Mouse (Mus musculus): Measurements from ENCODE around the gene Mkln1. TPM values are rescaled to one million over a fixed set of nuclear protein-coding genes. Genes with fewer than 3 reads are reported as not detected.

The Mkln1 gene
- polyA plus RNA-seq, 1 experiment from 2014 or later, result 127 TPM

GRCm38 (mm10) chr6:31368559-31368958 is 30.0 kb upstream of the Mkln1 start:
- DNase-seq (ENCODE audit: low spot score) (no peak), ATAC-seq (no peak)
- H3K4me3 ChIP-seq (ENCODE audit: low read depth, low read length), result no peak overlapping the region
- H3K27ac ChIP-seq (ENCODE audit: low read length), result no peak overlapping the region
- TF ChIP-seq EP300 (IDR thresholded peaks at IDR 0.05) (no peak), CTCF (IDR thresholded peaks at IDR 0.05) (no peak)
- no peaks in the 10 kb centered on the region for H3K4me1 ChIP-seq (ENCODE audit: insufficient read depth, low read depth, low read length)
- H3K36me3 ChIP-seq (ENCODE audit: insufficient read depth, low read length), result no peaks in the 10 kb centered on the region
- H3K9ac ChIP-seq (replicated peaks; ENCODE audit: low read depth), result no peak overlapping the region
- no peaks in the 10 kb centered on the region for H3K27me3 ChIP-seq (replicated peaks; ENCODE audit: insufficient read depth, low read length)
- 53% methylated on average over 1 of the region's 1 CpGs for WGBS
- no peaks in the 10 kb centered on the region for H3K9me3 ChIP-seq (ENCODE audit: low read length)
- no peak overlapping the region for H3K4me2 ChIP-seq (replicated peaks; ENCODE audit: low read depth, low read length)

- H3K27me3 ChIP-seq (replicated peaks; ENCODE audit: insufficient read depth, low read length), result no peaks in the 10 kb centered on the region
- DNase-seq (ENCODE audit: low spot score), result peak; percentile 40
- ATAC-seq, result no peak
- H3K9ac ChIP-seq (replicated peaks; ENCODE audit: low read depth), result no peak overlapping the region
- no peaks in the 10 kb centered on the region for H3K36me3 ChIP-seq (ENCODE audit: insufficient read depth, low read length)
- H3K4me1 ChIP-seq (ENCODE audit: insufficient read depth, low read depth, low read length), result no peaks in the 10 kb centered on the region
- TF ChIP-seq CTCF (IDR thresholded peaks at IDR 0.05) (peak; percentile 54), EP300 (IDR thresholded peaks at IDR 0.05) (no peak)
- WGBS, result 71% methylated on average over 3 of the region's 3 CpGs
- peak overlapping the region; percentile 82 for H3K27ac ChIP-seq (ENCODE audit: low read length)
- no peak overlapping the region for H3K4me3 ChIP-seq (ENCODE audit: low read depth, low read length)
- H3K9me3 ChIP-seq (ENCODE audit: low read length), result no peaks in the 10 kb centered on the region
- H3K4me2 ChIP-seq (replicated peaks; ENCODE audit: low read depth, low read length), result no peak overlapping the region
These were observed 28.7 kb upstream of the Mkln1 start for GRCm38 (mm10) chr6:31369875-31370274.

- peak; percentile 83 for ATAC-seq
- H3K27ac ChIP-seq (ENCODE audit: low read length), result peak overlapping the region; percentile 82
- no peaks in the 10 kb centered on the region for H3K9me3 ChIP-seq (ENCODE audit: low read length)
- no peak overlapping the region for H3K4me3 ChIP-seq (ENCODE audit: low read depth, low read length)
- H3K4me1 ChIP-seq (ENCODE audit: insufficient read depth, low read depth, low read length), result no peaks in the 10 kb centered on the region
- DNase-seq (ENCODE audit: low spot score), result peak; percentile 36
- no peaks in the 10 kb centered on the region for H3K36me3 ChIP-seq (ENCODE audit: insufficient read depth, low read length)
- H3K9ac ChIP-seq (replicated peaks; ENCODE audit: low read depth), result no peak overlapping the region
- WGBS, result 58% methylated on average over 14 of the region's 14 CpGs
- H3K4me2 ChIP-seq (replicated peaks; ENCODE audit: low read depth, low read length), result no peak overlapping the region
- no peak; the same call in 1 of the 2 replicates for TF ChIP-seq CTCF (IDR thresholded peaks at IDR 0.05)
- no peak for TF ChIP-seq EP300 (IDR thresholded peaks at IDR 0.05)
- no peaks in the 10 kb centered on the region for H3K27me3 ChIP-seq (replicated peaks; ENCODE audit: insufficient read depth, low read length)
These were observed 27.9 kb upstream of the Mkln1 start for GRCm38 (mm10) chr6:31370550-31371061.

GRCm38 (mm10) chr6:31371140-31371539 is 27.4 kb upstream of the Mkln1 start:
- H3K9me3 ChIP-seq (ENCODE audit: low read length), result no peaks in the 10 kb centered on the region
- TF ChIP-seq EP300 (IDR thresholded peaks at IDR 0.05), result no peak
- TF ChIP-seq CTCF (IDR thresholded peaks at IDR 0.05), result no peak
- ATAC-seq, result peak; percentile 85
- no peak overlapping the region for H3K4me3 ChIP-seq (ENCODE audit: low read depth, low read length)
- DNase-seq (ENCODE audit: low spot score), result peak; percentile 72
- WGBS, result 48% methylated on average over 3 of the region's 3 CpGs
- H3K36me3 ChIP-seq (ENCODE audit: insufficient read depth, low read length), result no peaks in the 10 kb centered on the region
- no peaks in the 10 kb centered on the region for H3K4me1 ChIP-seq (ENCODE audit: insufficient read depth, low read depth, low read length)
- peak overlapping the region; percentile 82 for H3K27ac ChIP-seq (ENCODE audit: low read length)
- H3K4me2 ChIP-seq (replicated peaks; ENCODE audit: low read depth, low read length), result no peak overlapping the region
- no peaks in the 10 kb centered on the region for H3K27me3 ChIP-seq (replicated peaks; ENCODE audit: insufficient read depth, low read length)
- no peak overlapping the region for H3K9ac ChIP-seq (replicated peaks; ENCODE audit: low read depth)

- H3K27ac ChIP-seq (ENCODE audit: low read length), result no peak overlapping the region
- peak; percentile 54; the same call in 1 of the 2 replicates for ATAC-seq
- H3K4me3 ChIP-seq (ENCODE audit: low read depth, low read length), result no peak overlapping the region
- peak; percentile 37 for DNase-seq (ENCODE audit: low spot score)
- H3K4me2 ChIP-seq (replicated peaks; ENCODE audit: low read depth, low read length), result no peak overlapping the region
- TF ChIP-seq CTCF (IDR thresholded peaks at IDR 0.05) (no peak), EP300 (IDR thresholded peaks at IDR 0.05) (no peak)
- no peaks in the 10 kb centered on the region for H3K27me3 ChIP-seq (replicated peaks; ENCODE audit: insufficient read depth, low read length)
- no peak overlapping the region for H3K9ac ChIP-seq (replicated peaks; ENCODE audit: low read depth)
- 22% methylated on average over 3 of the region's 3 CpGs for WGBS
- no peaks in the 10 kb centered on the region for H3K4me1 ChIP-seq (ENCODE audit: insufficient read depth, low read depth, low read length)
- H3K36me3 ChIP-seq (ENCODE audit: insufficient read depth, low read length), result no peaks in the 10 kb centered on the region
- no peaks in the 10 kb centered on the region for H3K9me3 ChIP-seq (ENCODE audit: low read length)
These were observed 25.9 kb upstream of the Mkln1 start for GRCm38 (mm10) chr6:31372620-31373019.

DNA sequence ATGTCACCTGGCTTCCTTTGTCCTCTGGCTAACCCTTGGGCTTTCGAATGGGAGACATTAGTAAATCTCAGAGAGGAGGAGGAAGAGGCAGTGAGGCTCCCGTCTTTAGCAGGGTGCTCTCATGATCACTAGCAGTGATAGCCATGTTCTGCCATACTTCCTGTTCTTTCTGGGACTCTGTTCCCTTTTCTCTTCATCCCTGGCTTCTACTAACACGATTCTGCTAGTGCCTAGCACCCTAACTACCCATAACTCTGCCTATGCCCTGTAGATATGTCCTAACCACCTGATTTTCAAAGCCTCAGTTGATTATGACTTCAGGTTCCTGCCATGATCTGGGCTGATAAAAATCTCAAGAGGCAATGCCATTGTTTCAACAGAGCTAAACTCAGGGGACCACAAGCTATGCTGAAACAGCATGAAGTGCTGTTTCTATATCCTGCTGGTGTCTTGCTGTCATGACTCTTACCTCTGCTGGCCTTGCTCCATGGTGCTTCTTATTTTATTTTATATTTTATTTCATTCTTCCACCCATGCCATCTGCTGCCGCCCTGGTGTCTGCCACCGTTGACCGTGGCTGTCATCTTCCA is 25.4 kb upstream of the Mkln1 start:
- H3K27ac ChIP-seq (ENCODE audit: low read length), result no peak overlapping the region
- H3K9ac ChIP-seq (replicated peaks; ENCODE audit: low read depth), result no peak overlapping the region
- H3K27me3 ChIP-seq (replicated peaks; ENCODE audit: insufficient read depth, low read length), result no peaks in the 10 kb centered on the region
- DNase-seq (ENCODE audit: low spot score) (no peak), ATAC-seq (no peak)
- WGBS, result 79% methylated on average over 6 of the region's 6 CpGs
- no peak for TF ChIP-seq EP300 (IDR thresholded peaks at IDR 0.05)
- no peak for TF ChIP-seq CTCF (IDR thresholded peaks at IDR 0.05)
- H3K4me2 ChIP-seq (replicated peaks; ENCODE audit: low read depth, low read length), result no peak overlapping the region
- no peak overlapping the region for H3K4me3 ChIP-seq (ENCODE audit: low read depth, low read length)
- no peaks in the 10 kb centered on the region for H3K36me3 ChIP-seq (ENCODE audit: insufficient read depth, low read length)
- no peaks in the 10 kb centered on the region for H3K9me3 ChIP-seq (ENCODE audit: low read length)
- no peaks in the 10 kb centered on the region for H3K4me1 ChIP-seq (ENCODE audit: insufficient read depth, low read depth, low read length)
